Mouse (Mus musculus): ENCODE measurements around the gene Auts2. TPM values are rescaled to one million over a fixed set of nuclear protein-coding genes. Genes with fewer than 3 reads are reported as not detected.

Auts2 gene
- total and polyA plus RNA-seq, 2 experiments from 2014 or later: 6.8 to 12.1 TPM

DNA sequence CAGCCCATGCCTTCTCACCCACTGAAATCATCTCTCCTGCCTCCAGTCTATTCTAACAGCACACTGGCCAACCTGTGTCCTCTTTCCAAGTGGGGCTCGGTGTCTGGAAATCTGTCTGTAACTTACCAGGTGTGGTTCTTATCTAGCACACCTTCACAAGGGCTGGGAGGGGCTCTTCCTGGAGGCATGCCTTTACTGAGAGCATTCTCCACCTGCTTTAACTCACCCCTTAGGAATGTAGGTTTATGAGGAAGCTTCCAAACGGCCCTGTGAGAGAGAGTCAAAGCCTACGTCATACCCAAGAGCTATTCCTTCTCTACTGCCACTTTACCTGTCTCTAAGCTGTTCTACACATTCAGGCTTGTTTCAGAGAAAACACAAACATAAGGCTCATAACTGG, 929.8 kb downstream of the Auts2 start:
- 76% methylated on average over 3 of the region's 3 CpGs for WGBS
- no peak for DNase-seq (ENCODE audit: low spot score)
- TF ChIP-seq CTCF (IDR thresholded peaks at IDR 0.05; ENCODE audit: low read depth): no peak
- no peak for TF ChIP-seq EP300 (IDR thresholded peaks at IDR 0.05; ENCODE audit: low read depth)
- Histone ChIP-seq H3K4me3 (ENCODE audit: low read depth, low read length) (no peak overlapping the region), H3K27me3 (ENCODE audit: control insufficient read depth, insufficient read depth, low read length) (peaks cover 19% of the 10 kb centered on the region; the same call in 1 of the 2 replicates), H3K27ac (ENCODE audit: low read depth) (no peak overlapping the region), H3K4me2 (ENCODE audit: low read depth, low read length) (no peak overlapping the region), H3K36me3 (replicated peaks; ENCODE audit: control insufficient read depth, insufficient read depth, low read length) (no peaks in the 10 kb centered on the region), H3K4me1 (ENCODE audit: control insufficient read depth, insufficient read depth) (no peaks in the 10 kb centered on the region), H3K9ac (replicated peaks; ENCODE audit: low read depth, low read length) (no peak overlapping the region), H3K9me3 (replicated peaks; ENCODE audit: control insufficient read depth, low read length) (no peaks in the 10 kb centered on the region)
- ATAC-seq (ENCODE audit: insufficient read depth, low read depth): no peak

DNA sequence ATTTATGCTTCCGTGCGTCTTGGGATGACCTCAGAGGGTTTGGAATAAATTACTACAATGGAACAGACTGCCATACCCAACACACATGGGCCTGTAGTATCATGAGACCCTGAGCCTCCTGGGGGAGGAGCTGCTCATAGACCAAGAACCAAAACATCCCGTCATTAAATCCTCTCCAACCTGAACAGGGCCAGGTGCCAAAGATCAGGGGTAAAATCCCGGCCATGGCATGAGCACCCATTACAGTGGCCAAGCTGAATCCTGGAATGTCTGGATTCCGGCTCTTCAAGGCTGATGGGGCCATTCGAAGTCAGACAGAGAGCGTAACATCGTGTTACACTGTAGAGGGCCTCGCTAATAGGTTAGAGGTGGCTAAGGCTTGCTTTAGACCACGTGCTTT, 932.4 kb downstream of the Auts2 start:
- ATAC-seq (ENCODE audit: insufficient read depth, low read depth): no peak
- WGBS: 80% methylated on average over 10 of the region's 10 CpGs

DNA sequence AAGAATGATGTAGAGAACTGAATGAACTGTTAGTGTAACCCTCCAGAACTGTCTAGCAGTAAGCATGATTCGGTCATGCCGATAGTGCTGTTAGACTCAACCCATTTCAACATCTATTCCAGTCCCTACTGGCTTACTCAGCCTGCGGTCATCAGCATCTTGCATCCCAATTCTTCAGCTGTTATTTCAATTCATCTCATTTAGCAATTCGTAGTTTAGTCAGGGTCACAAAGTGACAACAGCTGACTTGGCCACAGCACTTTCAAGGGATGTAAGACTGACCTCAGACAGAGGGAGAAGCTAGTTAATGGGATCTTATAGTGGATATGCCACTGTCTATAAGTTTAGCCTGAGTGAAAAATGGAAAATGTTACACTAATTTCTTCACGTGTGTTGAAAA, 936.4 kb downstream of the Auts2 start:
- no peak for ATAC-seq (ENCODE audit: insufficient read depth, low read depth)
- H3K4me1 ChIP-seq (ENCODE audit: control insufficient read depth, insufficient read depth): no peaks in the 10 kb centered on the region
- DNase-seq (ENCODE audit: low spot score): no peak
- WGBS: 84% methylated on average over 5 of the region's 5 CpGs
- no peaks in the 10 kb centered on the region for H3K9me3 ChIP-seq (replicated peaks; ENCODE audit: control insufficient read depth, low read length)
- no peak overlapping the region for H3K9ac ChIP-seq (replicated peaks; ENCODE audit: low read depth, low read length)
- no peak overlapping the region for H3K27ac ChIP-seq (ENCODE audit: low read depth)
- H3K4me3 ChIP-seq (ENCODE audit: low read depth, low read length): no peak overlapping the region
- TF ChIP-seq EP300 (IDR thresholded peaks at IDR 0.05; ENCODE audit: low read depth) (no peak), CTCF (IDR thresholded peaks at IDR 0.05; ENCODE audit: low read depth) (no peak)
- no peak overlapping the region for H3K4me2 ChIP-seq (ENCODE audit: low read depth, low read length)
- H3K27me3 ChIP-seq (ENCODE audit: control insufficient read depth, insufficient read depth, low read length): no peaks in the 10 kb centered on the region
- H3K36me3 ChIP-seq (replicated peaks; ENCODE audit: control insufficient read depth, insufficient read depth, low read length): no peaks in the 10 kb centered on the region

More for the DNA sequence above, 932.4 kb downstream of the Auts2 start:
- Histone ChIP-seq H3K4me2 (ENCODE audit: low read depth, low read length) (no peak overlapping the region), H3K4me3 (ENCODE audit: low read depth, low read length) (no peak overlapping the region), H3K9ac (replicated peaks; ENCODE audit: low read depth, low read length) (no peak overlapping the region), H3K27ac (ENCODE audit: low read depth) (no peak overlapping the region), H3K4me1 (ENCODE audit: control insufficient read depth, insufficient read depth) (no peaks in the 10 kb centered on the region), H3K36me3 (replicated peaks; ENCODE audit: control insufficient read depth, insufficient read depth, low read length) (no peaks in the 10 kb centered on the region), H3K27me3 (ENCODE audit: control insufficient read depth, insufficient read depth, low read length) (peaks cover 5% of the 10 kb centered on the region; the same call in 1 of the 2 replicates), H3K9me3 (replicated peaks; ENCODE audit: control insufficient read depth, low read length) (no peaks in the 10 kb centered on the region)
- DNase-seq (ENCODE audit: low spot score): no peak
- TF ChIP-seq CTCF (IDR thresholded peaks at IDR 0.05; ENCODE audit: low read depth) (no peak), EP300 (IDR thresholded peaks at IDR 0.05; ENCODE audit: low read depth) (no peak)

DNA sequence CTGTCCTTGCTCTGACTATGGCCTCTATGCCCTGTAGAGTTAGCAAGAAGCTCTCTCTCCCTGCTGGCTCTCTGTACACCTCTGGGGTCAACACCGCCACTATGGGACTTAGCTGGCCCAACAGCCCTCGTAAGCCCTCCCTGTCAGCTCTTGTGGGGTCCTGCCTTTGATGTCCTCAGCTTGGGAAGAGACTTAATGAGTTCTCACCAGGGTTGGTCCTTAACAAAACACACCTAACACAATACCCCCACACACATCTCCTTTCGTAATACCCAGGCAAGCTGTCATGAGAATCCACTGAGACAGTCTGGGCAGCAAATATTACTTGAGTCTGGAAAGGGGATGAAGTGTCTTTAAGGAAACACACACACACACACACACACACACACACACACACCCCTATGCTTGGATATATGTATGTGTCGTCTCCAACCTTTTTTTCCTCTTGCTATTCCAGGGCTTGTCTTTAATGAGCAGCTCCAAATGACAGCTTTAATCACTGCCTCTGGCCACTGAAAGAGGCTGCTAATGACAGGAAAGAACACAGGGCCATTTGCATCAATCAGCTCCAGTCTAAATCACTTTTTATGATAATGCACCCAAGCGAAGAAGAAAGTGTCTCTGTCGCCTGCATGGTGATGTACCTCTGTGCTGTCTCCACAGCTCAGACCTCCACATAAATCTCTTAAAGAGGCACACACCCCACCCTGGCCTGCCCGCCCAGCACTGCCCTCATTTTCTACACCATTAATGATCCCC, 941.0 kb downstream of the Auts2 start:
- WGBS: 84% methylated on average over 7 of the region's 7 CpGs
- no peak overlapping the region for H3K9ac ChIP-seq (replicated peaks; ENCODE audit: low read depth, low read length)

DNA sequence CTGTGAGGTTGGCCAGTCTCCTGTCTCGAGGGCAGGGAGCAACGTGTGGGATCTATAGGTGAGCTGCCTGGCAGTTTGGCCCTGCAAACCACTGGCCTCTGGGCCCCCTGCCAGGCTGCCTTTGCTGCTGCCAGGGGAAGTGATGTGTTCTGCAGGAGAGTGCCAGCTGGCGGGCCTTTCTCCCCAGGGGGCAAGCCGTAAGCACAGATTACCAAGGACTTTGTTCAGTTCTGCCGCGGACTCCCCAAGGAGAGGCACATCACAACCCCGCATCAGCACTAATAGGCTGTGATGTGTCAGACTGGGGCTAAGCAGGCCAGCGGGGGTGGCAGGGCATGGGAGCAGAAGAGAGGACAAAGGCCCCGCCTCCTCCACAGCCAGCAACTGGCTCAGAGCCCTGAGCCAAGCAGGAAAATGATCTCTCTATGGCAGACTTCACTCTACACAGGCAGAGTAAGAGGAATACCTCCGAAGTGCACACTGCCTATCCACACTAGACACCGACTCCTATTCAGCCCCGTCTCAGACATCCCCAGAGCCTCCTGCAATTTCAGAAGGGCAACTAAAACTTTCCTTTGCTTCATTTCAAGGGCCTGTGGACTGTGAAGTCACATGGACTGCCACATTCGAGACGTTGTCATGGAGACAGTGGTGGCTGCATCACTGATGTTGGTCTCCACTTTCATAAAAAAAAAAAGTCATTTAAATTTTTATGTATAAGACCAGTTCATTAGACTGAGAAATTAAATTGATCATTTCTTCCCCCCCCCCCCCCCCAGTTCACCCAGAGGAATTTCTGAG, 942.6 kb downstream of the Auts2 start:
- no peaks in the 10 kb centered on the region for H3K9me3 ChIP-seq (replicated peaks; ENCODE audit: control insufficient read depth, low read length)
- 0 out of 2 replicates have a peak, but pooled peaks cover 3% of the 10 kb centered on the region for H3K27me3 ChIP-seq (ENCODE audit: control insufficient read depth, insufficient read depth, low read length)

More for the DNA sequence above, 941.0 kb downstream of the Auts2 start:
- DNase-seq (ENCODE audit: low spot score): no peak
- Histone ChIP-seq H3K27me3 (ENCODE audit: control insufficient read depth, insufficient read depth, low read length) (no peaks in the 10 kb centered on the region), H3K4me3 (ENCODE audit: low read depth, low read length) (no peak overlapping the region), H3K27ac (ENCODE audit: low read depth) (no peak overlapping the region), H3K4me1 (ENCODE audit: control insufficient read depth, insufficient read depth) (peaks cover 13% of the 10 kb centered on the region), H3K4me2 (ENCODE audit: low read depth, low read length) (no peak overlapping the region), H3K36me3 (replicated peaks; ENCODE audit: control insufficient read depth, insufficient read depth, low read length) (no peaks in the 10 kb centered on the region), H3K9me3 (replicated peaks; ENCODE audit: control insufficient read depth, low read length) (no peaks in the 10 kb centered on the region)
- ATAC-seq (ENCODE audit: insufficient read depth, low read depth): no peak
- no peak for TF ChIP-seq CTCF (IDR thresholded peaks at IDR 0.05; ENCODE audit: low read depth)
- no peak for TF ChIP-seq EP300 (IDR thresholded peaks at IDR 0.05; ENCODE audit: low read depth)

More for the DNA sequence above, 942.6 kb downstream of the Auts2 start:
- no peaks in the 10 kb centered on the region for H3K36me3 ChIP-seq (replicated peaks; ENCODE audit: control insufficient read depth, insufficient read depth, low read length)
- peak; percentile 88 for ATAC-seq (ENCODE audit: insufficient read depth, low read depth)
- 14% methylated on average over 14 of the region's 14 CpGs for WGBS
- peak overlapping the region; percentile 53 for H3K4me2 ChIP-seq (ENCODE audit: low read depth, low read length)
- H3K9ac ChIP-seq (replicated peaks; ENCODE audit: low read depth, low read length): no peak overlapping the region; the same call in 1 of the 2 replicates
- 0 out of 2 replicates have a peak overlapping the region, but pooled peaks have one; percentile 6 for H3K4me3 ChIP-seq (ENCODE audit: low read depth, low read length)
- DNase-seq (ENCODE audit: low spot score): peak; percentile 86
- no peak for TF ChIP-seq EP300 (IDR thresholded peaks at IDR 0.05; ENCODE audit: low read depth)
- H3K4me1 ChIP-seq (ENCODE audit: control insufficient read depth, insufficient read depth): peaks cover 13% of the 10 kb centered on the region
- H3K27ac ChIP-seq (ENCODE audit: low read depth): peak overlapping the region; percentile 69
